Mouse (Mus musculus) hindbrain, embryonic 14.5 days (tissue): ENCODE data around the gene B3gat3. TPM values are rescaled to one million over a fixed set of nuclear protein-coding genes. Genes with fewer than 3 reads are reported as not detected.
"Not testable (repeated sequence)": the region's sequence is repeated elsewhere in the genome, so short reads cannot be mapped to it uniquely, and the experiment has no call there.

ENCODE experiments used
- ATAC-seq: fragments of 200-750 bp; cut with Nextera tagmentation; 2 replicates; pipeline ENCODE4 v1.8.0; 2017; ENCODE audit warnings: moderate number of reproducible peaks, mild to moderate bottlenecking, moderate TSS enrichment, moderate library complexity; ENCODE audit not compliant: low FRiP score
- DNase-seq: peaks from one replicate; pipeline ENCODE4 v3.0.0-alpha.2; 2015; ENCODE audit warnings: low spot score
- H3K27ac ChIP-seq: fragments of 300-500 bp; sonication (generic); 2 replicates; pipeline ENCODE4 v1.5.1; 2014; ENCODE audit warnings: mild to moderate bottlenecking, moderate library complexity
- H3K27me3 ChIP-seq: fragments of 300-500 bp; sonication (generic); 2 replicates; pipeline ENCODE4 v1.6.1; 2014; ENCODE audit warnings: mild to moderate bottlenecking, low read length, mixed read lengths; ENCODE audit not compliant: control insufficient read depth, insufficient read depth
- H3K36me3 ChIP-seq: fragments of 300-500 bp; sonication (generic); replicated peaks from 2 replicates; pipeline ENCODE4 v1.6.1; 2014; ENCODE audit not compliant: control insufficient read depth, insufficient read depth
- H3K4me1 ChIP-seq: fragments of 300-500 bp; sonication (generic); replicated peaks from 2 replicates; pipeline ENCODE4 v1.6.1; 2014; ENCODE audit warnings: antibody characterized with exemption, low read length, mixed read lengths; ENCODE audit not compliant: control insufficient read depth, insufficient read depth
- H3K4me2 ChIP-seq: fragments of 300-500 bp; sonication (generic); replicated peaks from 2 replicates; pipeline ENCODE4 v1.6.1; 2014; ENCODE audit warnings: mild to moderate bottlenecking, moderate library complexity
- H3K4me3 ChIP-seq: fragments of 300-500 bp; sonication (generic); replicated peaks from 2 replicates; pipeline ENCODE4 v1.5.1; 2014; ENCODE audit warnings: mild to moderate bottlenecking, low read length
- H3K9ac ChIP-seq: fragments of 300-500 bp; sonication (generic); 2 replicates; pipeline ENCODE4 v1.6.1; 2014
- H3K9me3 ChIP-seq: fragments of 300-500 bp; sonication (generic); 2 replicates; pipeline ENCODE4 v1.6.1; 2016; ENCODE audit warnings: low read length; ENCODE audit not compliant: control insufficient read depth
- WGBS: fragments of 180-500 bp; shearing (Covaris S2); extraction: QIAGEN DNeasy Blood & Tissue Kit; methylation state at CpG from one replicate; pipeline ENCODE4 v1.1.7; 2014; 5-methylcytosine and 5-hydroxymethylcytosine counted together
- polyA plus RNA-seq: library from polyadenylated mRNA; unstranded; fragments of >200 nt; fragmentation: Nextera tagmentation; extraction: Ambion mirVana; gene quantifications from 2 replicates; pipeline ENCODE4 v1.2.1, GENCODE M21; 2014

The B3gat3 gene
- polyA plus RNA-seq, result 81.6 and 83.9 TPM in 2 replicates

GRCm38 (mm10) chr19:8920073-8920736 lies at the start of gene B3gat3:
B3gat3 (plus strand) TSS chr19:8920374.
- peak within 1 kb of the TSS; percentile 84 for H3K27ac ChIP-seq
- H3K9ac ChIP-seq, result peak within 1 kb of the TSS; percentile 89
- ATAC-seq, result peak; percentile 98
- H3K4me2 ChIP-seq, result peak within 1 kb of the TSS; percentile 69
- peak within 1 kb of the TSS; percentile 93 for H3K4me3 ChIP-seq
- peaks cover 34% of the 10 kb centered on the region for H3K36me3 ChIP-seq
- no peaks in the 10 kb centered on the region for H3K27me3 ChIP-seq
- DNase-seq, result peak; percentile 89
- WGBS, result 3% methylated on average over 40 of the region's 50 CpGs
- H3K9me3 ChIP-seq, result no peaks in the 10 kb centered on the region
- H3K4me1 ChIP-seq, result peaks cover 17% of the 10 kb centered on the region

GRCm38 (mm10) chr19:8870381-8870780 lies 49.8 kb upstream of the B3gat3 start:
- Histone ChIP-seq H3K36me3 (peaks cover 24% of the 10 kb centered on the region), H3K4me1 (peaks cover 10% of the 10 kb centered on the region; the same call in 1 of the 2 replicates), H3K4me2 (peak overlapping the region; percentile 59), H3K9ac (peak overlapping the region; percentile 77; the same call in 1 of the 2 replicates), H3K4me3 (peak overlapping the region; percentile 59)
- WGBS, result 84% methylated on average over 3 of the region's 3 CpGs
- not testable (repeated sequence) for H3K27ac ChIP-seq, H3K27me3 ChIP-seq, DNase-seq, H3K9me3 ChIP-seq, ATAC-seq

GRCm38 (mm10) chr19:8870838-8871237 lies 49.3 kb upstream of the B3gat3 start:
- H3K4me1 ChIP-seq, result peaks cover 10% of the 10 kb centered on the region; the same call in 1 of the 2 replicates
- H3K4me3 ChIP-seq, result peak overlapping the region; percentile 59
- H3K27me3 ChIP-seq, result no peaks in the 10 kb centered on the region
- peak overlapping the region; percentile 77 for H3K9ac ChIP-seq
- peak overlapping the region; percentile 59 for H3K4me2 ChIP-seq
- H3K36me3 ChIP-seq, result peaks cover 28% of the 10 kb centered on the region
- peak overlapping the region; percentile 83 for H3K27ac ChIP-seq
- ATAC-seq, result peak; percentile 38
- no peak for DNase-seq
- WGBS, result 58% methylated on average over 9 of the region's 9 CpGs
- H3K9me3 ChIP-seq, result no peaks in the 10 kb centered on the region

- Histone ChIP-seq H3K4me3 (peak within 1 kb of the TSS; percentile 59), H3K4me2 (peak within 1 kb of the TSS; percentile 85), H3K27me3 (no peaks in the 10 kb centered on the region), H3K27ac (peak within 1 kb of the TSS; percentile 83), H3K36me3 (peaks cover 35% of the 10 kb centered on the region), H3K9me3 (no peaks in the 10 kb centered on the region), H3K4me1 (peaks cover 10% of the 10 kb centered on the region; the same call in 1 of the 2 replicates), H3K9ac (peak within 1 kb of the TSS; percentile 77)
- peak; percentile 97 for ATAC-seq
- 1% methylated on average over 59 of the region's 59 CpGs for WGBS
- peak; percentile 93 for DNase-seq
Observed at GRCm38 (mm10) chr19:8871267-8872186, 48.6 kb upstream of the B3gat3 start, which contains the start of gene Ubxn1. Ubxn1 (plus strand) TSS chr19:8871496.

- Histone ChIP-seq H3K4me2 (peak overlapping the region; percentile 85), H3K9ac (peak overlapping the region; percentile 77), H3K27me3 (no peaks in the 10 kb centered on the region), H3K36me3 (peaks cover 44% of the 10 kb centered on the region), H3K9me3 (no peaks in the 10 kb centered on the region), H3K27ac (0 out of 2 replicates have a peak overlapping the region, but pooled peaks have one; percentile 83), H3K4me3 (peak overlapping the region; percentile 59), H3K4me1 (peaks cover 10% of the 10 kb centered on the region; the same call in 1 of the 2 replicates)
- DNase-seq (no peak), ATAC-seq (no peak)
- WGBS, result 78% methylated on average over 10 of the region's 10 CpGs
Observed at GRCm38 (mm10) chr19:8872266-8872840, 47.8 kb upstream of the B3gat3 start.

GRCm38 (mm10) chr19:8875031-8875430 lies 45.1 kb upstream of the B3gat3 start:
- ATAC-seq, result no peak
- Histone ChIP-seq H3K36me3 (peaks cover 53% of the 10 kb centered on the region), H3K27ac (no peak overlapping the region)

GRCm38 (mm10) chr19:8880311-8881033 lies 39.7 kb upstream of the B3gat3 start, which contains the start of gene Uqcc3:
Uqcc3 (minus strand) TSS chr19:8880923.
- H3K9ac ChIP-seq, result peak within 1 kb of the TSS; percentile 81
- DNase-seq (peak; percentile 79), ATAC-seq (peak; percentile 97)
- peak within 1 kb of the TSS; percentile 86 for H3K4me2 ChIP-seq
- H3K4me1 ChIP-seq, result peaks cover 7% of the 10 kb centered on the region
- H3K9me3 ChIP-seq, result no peaks in the 10 kb centered on the region
- peak within 1 kb of the TSS; percentile 60 for H3K4me3 ChIP-seq
- no peaks in the 10 kb centered on the region for H3K27me3 ChIP-seq
- peaks cover 29% of the 10 kb centered on the region for H3K36me3 ChIP-seq
- under 1% methylated on average over 42 of the region's 42 CpGs for WGBS
- peak within 1 kb of the TSS; percentile 79 for H3K27ac ChIP-seq

More at GRCm38 (mm10) chr19:8875031-8875430, 45.1 kb upstream of the B3gat3 start:
- no peak for DNase-seq
- no peaks in the 10 kb centered on the region for H3K9me3 ChIP-seq
- no peak overlapping the region for H3K4me3 ChIP-seq
- peaks cover 17% of the 10 kb centered on the region for H3K4me1 ChIP-seq
- H3K4me2 ChIP-seq, result no peak overlapping the region
- no peaks in the 10 kb centered on the region for H3K27me3 ChIP-seq
- no peak overlapping the region for H3K9ac ChIP-seq
- WGBS, result 96% methylated on average over 7 of the region's 7 CpGs

GRCm38 (mm10) chr19:8881034-8881392 lies 39.2 kb upstream of the B3gat3 start:
- H3K27me3 ChIP-seq, result no peaks in the 10 kb centered on the region
- H3K27ac ChIP-seq, result peak overlapping the region; percentile 79; the same call in 1 of the 2 replicates
- peak overlapping the region; percentile 60 for H3K4me3 ChIP-seq
- H3K4me2 ChIP-seq, result peak overlapping the region; percentile 86
- no peak for ATAC-seq
- WGBS, result 17% methylated on average over 3 of the region's 3 CpGs
- DNase-seq, result no peak
- H3K9ac ChIP-seq, result peak overlapping the region; percentile 81
- no peaks in the 10 kb centered on the region for H3K9me3 ChIP-seq
- peaks cover 7% of the 10 kb centered on the region for H3K4me1 ChIP-seq
- H3K36me3 ChIP-seq, result peaks cover 23% of the 10 kb centered on the region
